Mouse (Mus musculus) CH12.LX (cell line): Measurements from ENCODE around the gene 2210011C24Rik.

Source experiments
- CTCF ChIP-seq, 2 experiments: IDR thresholded peaks in 1 of 2; conservative IDR thresholded peaks in 1 of 2; 2 replicates each; pipeline ENCODE4 v1.5.1; 2011 to 2012; ENCODE audit warnings: low read depth in 2 of 2, low read length in 2 of 2, improper control_type of control experiment in 1 of 2, inconsistent platforms in 1 of 2, mild to moderate bottlenecking in 1 of 2, moderate library complexity in 1 of 2
- GABPA ChIP-seq: IDR thresholded peaks from 2 replicates; pipeline ENCODE4 v1.6.1; 2012; ENCODE audit warnings: low read depth, low read length, improper control_type of control experiment, inconsistent platforms; ENCODE audit not compliant: insufficient replicate concordance
- MAFK ChIP-seq: IDR thresholded peaks from 2 replicates; pipeline ENCODE4 v1.6.1; 2011; ENCODE audit warnings: low read length, improper control_type of control experiment; ENCODE audit not compliant: insufficient replicate concordance
- PAX5 ChIP-seq: IDR thresholded peaks from 2 replicates; pipeline ENCODE4 v1.6.1; 2012; ENCODE audit warnings: low read length, inconsistent platforms, mixed read lengths
- POLR2A ChIP-seq: IDR thresholded peaks from 2 replicates; pipeline ENCODE4 v1.6.1; 2011; ENCODE audit warnings: low read depth, mild to moderate bottlenecking, improper control_type of control experiment, low read length
- USF2 ChIP-seq: conservative IDR thresholded peaks from 2 replicates; pipeline ENCODE4 v1.6.1; 2011; ENCODE audit warnings: low read depth, low read length, improper control_type of control experiment
- ZC3H11A ChIP-seq: IDR thresholded peaks from 2 replicates; pipeline ENCODE4 v1.6.1; 2012; ENCODE audit warnings: low read depth, mild to moderate bottlenecking, inconsistent platforms, low read length, improper control_type of control experiment

GRCm38 (mm10) chr8:84015833-84016232, 3.9 kb upstream of the 2210011C24Rik start:
- TF ChIP-seq CTCF (conservative IDR thresholded peaks at IDR 0.05 in 1 of 2, IDR thresholded peaks at IDR 0.05 in 1 of 2; ENCODE audit: low read depth in 2 of 2, low read length in 2 of 2) (no peak), POLR2A (no peak), ZC3H11A (no peak), MAFK (no peak), GABPA (no peak), PAX5 (no peak), USF2 (no peak)
